ENCODE assay signal across 22 mouse cellular contexts in the genomic region with DNA sequence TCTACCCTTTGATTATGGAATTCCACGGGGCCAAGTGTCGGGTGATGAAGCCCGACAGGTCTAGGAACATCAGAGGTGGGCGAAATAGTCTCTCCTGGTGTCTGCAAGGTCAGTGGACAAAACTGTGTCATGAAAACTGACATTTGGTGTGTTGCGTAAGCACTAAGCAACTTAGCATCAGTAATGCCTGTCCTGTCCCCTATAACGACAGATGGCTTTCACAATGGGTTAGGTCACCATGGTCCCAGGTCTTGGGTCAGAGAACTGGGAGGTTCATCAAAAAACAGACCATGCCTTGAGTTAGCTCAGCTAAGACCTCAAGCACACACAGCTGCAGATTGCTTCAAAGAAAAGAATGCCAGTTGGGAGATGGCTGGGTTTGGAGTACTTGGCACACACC.
DNase-seq lines count a peak whose midpoint lies in the region; ATAC-seq and TF ChIP-seq lines count a peak whose summit lies in the region.
"Had no signal": no experiment of that assay in that cellular context is flagged by ENCODE, and none has a peak within 500 bp of the region (broad histone marks: within the 10 kb centered on the region; RNA-seq: fewer than 3 reads in every experiment).

No protein-coding gene starts in this region.

- H3K27ac ChIP-seq in hindbrain, embryonic 10.5 days: 0 out of 2 replicates have a peak overlapping the region, but pooled peaks have one; percentile 23
- no peak overlapping the region for H3K27ac ChIP-seq in hindbrain, postnatal 0 days
- peak overlapping the region; percentile 48 for H3K27ac ChIP-seq in lung, embryonic 15.5 days
- peak overlapping the region; percentile 89 for H3K27ac ChIP-seq in embryonic facial prominence, embryonic 13.5 days
- peak overlapping the region; percentile 45 for H3K27ac ChIP-seq in limb, embryonic 14.5 days (replicated peaks; ENCODE audit: low read depth, low read length)
- H3K27ac ChIP-seq: macrophage; midbrain, embryonic 12.5 days; neural tube, embryonic 12.5 days; stomach, postnatal 0 days had no signal

- TF ChIP-seq CTCF in hindbrain, postnatal 0 days (IDR thresholded peaks at IDR 0.05; ENCODE audit: low read depth): no peak

- TF ChIP-seq POLR2A in limb, embryonic 14.5 days (IDR thresholded peaks at IDR 0.05; ENCODE audit: borderline replicate concordance, extremely low read depth, insufficient read depth, insufficient read length): no peak

- no peak for ATAC-seq in hindbrain, postnatal 0 days
- no peak for ATAC-seq in lung, embryonic 15.5 days (ENCODE audit: borderline replicate concordance, extremely low read depth, low FRiP score, low TSS enrichment)
- no peak for ATAC-seq in embryonic facial prominence, embryonic 13.5 days (ENCODE audit: insufficient number of reproducible peaks, insufficient read depth, low FRiP score, low TSS enrichment, low read depth)
- ATAC-seq in limb, embryonic 14.5 days (ENCODE audit: low FRiP score, low read depth): no peak
- ATAC-seq: forebrain, postnatal 0 days had no signal

- H3K4me3 ChIP-seq in hindbrain, embryonic 10.5 days: no peak overlapping the region
- H3K4me3 ChIP-seq in hindbrain, postnatal 0 days (ENCODE audit: low read length): no peak overlapping the region
- H3K4me3 ChIP-seq in lung, embryonic 15.5 days: no peak overlapping the region
- H3K4me3 ChIP-seq in embryonic facial prominence, embryonic 13.5 days: no peak overlapping the region
- no peak overlapping the region for H3K4me3 ChIP-seq in limb, embryonic 14.5 days (replicated peaks; ENCODE audit: low read length)
- H3K4me3 ChIP-seq: limb, embryonic 12.5 days; midbrain, embryonic 12.5 days; neural tube, embryonic 12.5 days had no signal

- H3K4me2 ChIP-seq in hindbrain, postnatal 0 days (ENCODE audit: low read depth, low read length): no peak overlapping the region
- no peak overlapping the region for H3K4me2 ChIP-seq in lung, embryonic 15.5 days
- H3K4me2 ChIP-seq in embryonic facial prominence, embryonic 13.5 days: no peak overlapping the region
- H3K4me2 ChIP-seq in limb, embryonic 14.5 days (replicated peaks; ENCODE audit: low read depth, low read length, severe bottlenecking): no peak overlapping the region
- H3K4me2 ChIP-seq: limb, embryonic 12.5 days; midbrain, embryonic 12.5 days had no signal

- H3K27me3 ChIP-seq in hindbrain, embryonic 10.5 days (ENCODE audit: insufficient read depth, poor library complexity, severe bottlenecking): no peaks in the 10 kb centered on the region
- H3K27me3 ChIP-seq in hindbrain, postnatal 0 days (ENCODE audit: insufficient read depth, low read length): no peaks in the 10 kb centered on the region
- no peaks in the 10 kb centered on the region for H3K27me3 ChIP-seq in lung, embryonic 15.5 days
- H3K27me3 ChIP-seq in embryonic facial prominence, embryonic 13.5 days: no peaks in the 10 kb centered on the region
- H3K27me3 ChIP-seq in limb, embryonic 14.5 days (ENCODE audit: control insufficient read depth, insufficient read depth, low read length): no peaks in the 10 kb centered on the region
- H3K27me3 ChIP-seq: limb, embryonic 12.5 days; neural tube, embryonic 12.5 days had no signal

- 90% methylated on average over 6 of the region's 6 CpGs for WGBS in hindbrain, embryonic 10.5 days
- WGBS in hindbrain, postnatal 0 days: 94% methylated on average over 6 of the region's 6 CpGs
- 84% methylated on average over 6 of the region's 6 CpGs for WGBS in lung, embryonic 15.5 days
- WGBS in embryonic facial prominence, embryonic 13.5 days: 90% methylated on average over 6 of the region's 6 CpGs
- 95% methylated on average over 6 of the region's 6 CpGs for WGBS in limb, embryonic 14.5 days

- no peak for DNase-seq in hindbrain, embryonic 10.5 days (ENCODE audit: low spot score)
- no peak for DNase-seq in hindbrain, postnatal 0 days (ENCODE audit: low spot score)
- no peak for DNase-seq in lung, postnatal 10 days
- DNase-seq in limb, embryonic 14.5 days (ENCODE audit: low spot score): no peak
- DNase-seq in cerebellum, adult 9-10 months: no peak
- DNase-seq in ovary, postnatal 36 days (ENCODE audit: low spot score): no peak
- DNase-seq: adrenal gland, postnatal 36 days; cerebellum, adult 11-12 months; cerebellum, postnatal 25 days; forebrain, postnatal 0 days; gastrocnemius, postnatal 36 days; kidney, adult 2 months; kidney, postnatal 4 days; thymus, postnatal 14 days had no signal

- H3K4me1 ChIP-seq in hindbrain, embryonic 10.5 days (replicated peaks): peaks cover 35% of the 10 kb centered on the region
- H3K4me1 ChIP-seq in hindbrain, postnatal 0 days (ENCODE audit: insufficient read depth, low read length): no peaks in the 10 kb centered on the region
- H3K4me1 ChIP-seq in lung, embryonic 15.5 days: peaks cover 47% of the 10 kb centered on the region
- H3K4me1 ChIP-seq in embryonic facial prominence, embryonic 13.5 days: peaks cover 44% of the 10 kb centered on the region
- peaks cover 33% of the 10 kb centered on the region for H3K4me1 ChIP-seq in limb, embryonic 14.5 days (ENCODE audit: control insufficient read depth, insufficient read depth, low read length)

- no peak overlapping the region for H3K9ac ChIP-seq in hindbrain, postnatal 0 days (replicated peaks; ENCODE audit: low read length)
- H3K9ac ChIP-seq in lung, embryonic 15.5 days: no peak overlapping the region
- no peak overlapping the region for H3K9ac ChIP-seq in embryonic facial prominence, embryonic 13.5 days
- H3K9ac ChIP-seq in limb, embryonic 14.5 days (ENCODE audit: low read depth, low read length, severe bottlenecking): no peak overlapping the region
- H3K9ac ChIP-seq: forebrain, postnatal 0 days; limb, embryonic 12.5 days; midbrain, embryonic 12.5 days; neural tube, embryonic 12.5 days had no signal

- no peaks in the 10 kb centered on the region for H3K9me3 ChIP-seq in hindbrain, embryonic 10.5 days
- H3K9me3 ChIP-seq in hindbrain, postnatal 0 days (ENCODE audit: low read length): no peaks in the 10 kb centered on the region
- H3K9me3 ChIP-seq in lung, embryonic 15.5 days: no peaks in the 10 kb centered on the region
- no peaks in the 10 kb centered on the region for H3K9me3 ChIP-seq in embryonic facial prominence, embryonic 13.5 days
- H3K9me3 ChIP-seq in limb, embryonic 14.5 days (ENCODE audit: control insufficient read depth, low read length): no peaks in the 10 kb centered on the region
- H3K9me3 ChIP-seq: limb, embryonic 12.5 days; midbrain, embryonic 12.5 days; neural tube, embryonic 12.5 days had no signal

- H3K36me3 ChIP-seq in hindbrain, embryonic 10.5 days: no peaks in the 10 kb centered on the region
- H3K36me3 ChIP-seq in hindbrain, postnatal 0 days (ENCODE audit: insufficient read depth, low read length): no peaks in the 10 kb centered on the region
- no peaks in the 10 kb centered on the region for H3K36me3 ChIP-seq in lung, embryonic 15.5 days
- H3K36me3 ChIP-seq in embryonic facial prominence, embryonic 13.5 days: no peaks in the 10 kb centered on the region
- H3K36me3 ChIP-seq in limb, embryonic 14.5 days (ENCODE audit: control insufficient read depth, insufficient read depth, low read length): no peaks in the 10 kb centered on the region
- H3K36me3 ChIP-seq: G1E; limb, embryonic 12.5 days; midbrain, embryonic 12.5 days; neural tube, embryonic 12.5 days had no signal
